Mouse (Mus musculus) neural tube, embryonic 15.5 days (tissue): ENCODE measurements around the gene Tmem102. TPM values are rescaled to one million over a fixed set of nuclear protein-coding genes. Genes with fewer than 3 reads are reported as not detected.

Experiments
- ATAC-seq: fragments of 200-750 bp; cut with Nextera tagmentation; 2 replicates; pipeline ENCODE4 v1.8.0; 2017; ENCODE audit warnings: mild to moderate bottlenecking, moderate TSS enrichment, moderate library complexity; ENCODE audit not compliant: low FRiP score
- H3K27ac ChIP-seq: fragments of 300-500 bp; sonication (generic); replicated peaks from 2 replicates; pipeline ENCODE4 v1.5.1; 2015; ENCODE audit warnings: mild to moderate bottlenecking, inconsistent platforms
- H3K27me3 ChIP-seq: fragments of 300-500 bp; sonication (generic); replicated peaks from 2 replicates; pipeline ENCODE4 v1.6.1; 2015; ENCODE audit warnings: inconsistent platforms
- H3K36me3 ChIP-seq: fragments of 300-500 bp; sonication (generic); 2 replicates; pipeline ENCODE4 v1.6.1; 2015; ENCODE audit warnings: inconsistent platforms
- H3K4me1 ChIP-seq: fragments of 300-500 bp; sonication (generic); 2 replicates; pipeline ENCODE4 v1.6.1; 2015; ENCODE audit warnings: inconsistent platforms
- H3K4me2 ChIP-seq: fragments of 300-500 bp; sonication (generic); 2 replicates; pipeline ENCODE4 v1.6.1; 2015; ENCODE audit warnings: inconsistent platforms, mild to moderate bottlenecking, moderate library complexity
- H3K4me3 ChIP-seq: fragments of 300-500 bp; sonication (generic); replicated peaks from 2 replicates; pipeline ENCODE4 v1.5.1; 2015; ENCODE audit warnings: mild to moderate bottlenecking, inconsistent platforms
- H3K9ac ChIP-seq: fragments of 300-500 bp; sonication (generic); replicated peaks from 2 replicates; pipeline ENCODE4 v1.6.1; 2015; ENCODE audit warnings: mild to moderate bottlenecking, inconsistent platforms
- H3K9me3 ChIP-seq: fragments of 300-500 bp; sonication (generic); replicated peaks from 2 replicates; pipeline ENCODE4 v1.6.1; 2016; ENCODE audit warnings: inconsistent platforms
- WGBS: fragments of 180-500 bp; shearing (Covaris S2); methylation state at CpG from one replicate; pipeline ENCODE4 v1.1.7; 2015; ENCODE audit warnings: mixed read lengths; 5-methylcytosine and 5-hydroxymethylcytosine counted together
- polyA plus RNA-seq: library from polyadenylated mRNA; unstranded; fragments of >200 nt; fragmentation: Nextera tagmentation; extraction: Ambion mirVana; gene quantifications from 2 replicates; pipeline ENCODE4 v1.2.1, GENCODE M21; 2015

Gene Tmem102
- polyA plus RNA-seq, 1 experiment from 2014 or later: 1.1 TPM

GRCm38 (mm10) chr11:69800392-69801197 is 4.8 kb downstream of the Tmem102 start:
- Histone ChIP-seq H3K27ac (peak overlapping the region; percentile 94), H3K4me3 (peak overlapping the region; percentile 63), H3K27me3 (peaks cover 28% of the 10 kb centered on the region), H3K4me1 (peaks cover 71% of the 10 kb centered on the region), H3K4me2 (peak overlapping the region; percentile 87), H3K9me3 (no peaks in the 10 kb centered on the region), H3K9ac (peak overlapping the region; percentile 57), H3K36me3 (no peaks in the 10 kb centered on the region)
- ATAC-seq: peak; percentile 82
- WGBS: 1% methylated on average over 36 of the region's 36 CpGs

- Histone ChIP-seq H3K4me1 (peaks cover 71% of the 10 kb centered on the region), H3K27ac (peak overlapping the region; percentile 94), H3K4me3 (peak overlapping the region; percentile 63), H3K9ac (peak overlapping the region; percentile 57), H3K27me3 (peaks cover 24% of the 10 kb centered on the region), H3K9me3 (no peaks in the 10 kb centered on the region), H3K4me2 (peak overlapping the region; percentile 87), H3K36me3 (no peaks in the 10 kb centered on the region)
- 0% methylated on average over 11 of the region's 11 CpGs for WGBS
- ATAC-seq: peak; percentile 12; the same call in 1 of the 2 replicates
Measured at GRCm38 (mm10) chr11:69800138-69800391, 5.4 kb downstream of the Tmem102 start.

- peak overlapping the region; percentile 57 for H3K9ac ChIP-seq
- 13% methylated on average over 12 of the region's 12 CpGs for WGBS
- H3K27me3 ChIP-seq: peaks cover 22% of the 10 kb centered on the region
- H3K4me1 ChIP-seq: peaks cover 68% of the 10 kb centered on the region
- H3K4me3 ChIP-seq: peak overlapping the region; percentile 63
- ATAC-seq: no peak
- H3K36me3 ChIP-seq: no peaks in the 10 kb centered on the region
- no peaks in the 10 kb centered on the region for H3K9me3 ChIP-seq
- peak overlapping the region; percentile 94 for H3K27ac ChIP-seq
- peak overlapping the region; percentile 87 for H3K4me2 ChIP-seq
Measured at GRCm38 (mm10) chr11:69799394-69800137, 5.9 kb downstream of the Tmem102 start.

- Histone ChIP-seq H3K9ac (no peak overlapping the region), H3K4me3 (no peak overlapping the region), H3K27ac (no peak overlapping the region), H3K27me3 (peaks cover 30% of the 10 kb centered on the region), H3K9me3 (no peaks in the 10 kb centered on the region), H3K4me1 (peaks cover 52% of the 10 kb centered on the region), H3K36me3 (no peaks in the 10 kb centered on the region), H3K4me2 (no peak overlapping the region)
- WGBS: 81% methylated on average over 7 of the region's 7 CpGs
- ATAC-seq: no peak
Measured at GRCm38 (mm10) chr11:69797924-69798323, 7.5 kb downstream of the Tmem102 start.

GRCm38 (mm10) chr11:69795983-69796435 is 9.4 kb downstream of the Tmem102 start:
- Histone ChIP-seq H3K4me2 (peak overlapping the region; percentile 85), H3K36me3 (no peaks in the 10 kb centered on the region), H3K27ac (no peak overlapping the region), H3K27me3 (peaks cover 30% of the 10 kb centered on the region), H3K4me1 (peaks cover 33% of the 10 kb centered on the region), H3K9ac (no peak overlapping the region; the same call in 1 of the 2 replicates), H3K9me3 (no peaks in the 10 kb centered on the region), H3K4me3 (peak overlapping the region; percentile 46)
- no peak for ATAC-seq
- 1% methylated on average over 13 of the region's 13 CpGs for WGBS

GRCm38 (mm10) chr11:69795168-69795982 is 10.0 kb downstream of the Tmem102 start, which contains the start of gene Chrnb1:
Gene Chrnb1 (minus strand): TSS chr11:69795943.
- 2% methylated on average over 52 of the region's 52 CpGs for WGBS
- Histone ChIP-seq H3K27ac (0 out of 2 replicates have a peak within 1 kb of the TSS, but pooled peaks have one; percentile 33), H3K9ac (peak within 1 kb of the TSS; percentile 43), H3K4me3 (peak within 1 kb of the TSS; percentile 46), H3K9me3 (no peaks in the 10 kb centered on the region), H3K27me3 (peaks cover 30% of the 10 kb centered on the region), H3K4me1 (peaks cover 28% of the 10 kb centered on the region), H3K36me3 (no peaks in the 10 kb centered on the region), H3K4me2 (peak within 1 kb of the TSS; percentile 85)
- peak; percentile 89 for ATAC-seq

GRCm38 (mm10) chr11:69793429-69793828 is 12.0 kb downstream of the Tmem102 start:
- Histone ChIP-seq H3K4me3 (no peak overlapping the region), H3K9me3 (no peaks in the 10 kb centered on the region), H3K27ac (no peak overlapping the region), H3K4me1 (peaks cover 12% of the 10 kb centered on the region), H3K36me3 (no peaks in the 10 kb centered on the region), H3K9ac (no peak overlapping the region), H3K4me2 (no peak overlapping the region), H3K27me3 (peaks cover 30% of the 10 kb centered on the region)
- no peak for ATAC-seq
- 67% methylated on average over 5 of the region's 5 CpGs for WGBS

- 77% methylated on average over 5 of the region's 5 CpGs for WGBS
- Histone ChIP-seq H3K9me3 (no peaks in the 10 kb centered on the region), H3K36me3 (no peaks in the 10 kb centered on the region), H3K9ac (no peak overlapping the region), H3K4me2 (no peak overlapping the region), H3K4me3 (no peak overlapping the region), H3K27ac (no peak overlapping the region), H3K4me1 (peaks cover 12% of the 10 kb centered on the region), H3K27me3 (peaks cover 17% of the 10 kb centered on the region)
- no peak for ATAC-seq
Measured at GRCm38 (mm10) chr11:69791420-69791819, 14.0 kb downstream of the Tmem102 start.

- Histone ChIP-seq H3K4me3 (no peak overlapping the region), H3K4me1 (no peaks in the 10 kb centered on the region), H3K4me2 (no peak overlapping the region), H3K9ac (no peak overlapping the region), H3K27ac (no peak overlapping the region), H3K9me3 (no peaks in the 10 kb centered on the region), H3K27me3 (peaks cover 8% of the 10 kb centered on the region), H3K36me3 (no peaks in the 10 kb centered on the region)
- 75% methylated on average over 5 of the region's 5 CpGs for WGBS
- no peak for ATAC-seq
Measured at GRCm38 (mm10) chr11:69789431-69789830, 16.0 kb downstream of the Tmem102 start.

GRCm38 (mm10) chr11:69787306-69787705 is 18.1 kb downstream of the Tmem102 start:
- ATAC-seq: no peak
- Histone ChIP-seq H3K9ac (no peak overlapping the region), H3K4me2 (no peak overlapping the region), H3K27ac (no peak overlapping the region), H3K27me3 (no peaks in the 10 kb centered on the region), H3K4me1 (no peaks in the 10 kb centered on the region), H3K36me3 (no peaks in the 10 kb centered on the region), H3K9me3 (no peaks in the 10 kb centered on the region), H3K4me3 (no peak overlapping the region)
- 90% methylated on average over 5 of the region's 5 CpGs for whole genome bisulfite sequencing

GRCm38 (mm10) chr11:69784793-69785272 is 20.6 kb downstream of the Tmem102 start:
- H3K4me3 ChIP-seq: no peak overlapping the region
- H3K36me3 ChIP-seq: no peaks in the 10 kb centered on the region
- H3K27ac ChIP-seq: no peak overlapping the region
- no peak overlapping the region for H3K9ac ChIP-seq
- no peaks in the 10 kb centered on the region for H3K27me3 ChIP-seq
- WGBS: 47% methylated on average over 15 of the region's 15 CpGs
- H3K4me2 ChIP-seq: peak overlapping the region; percentile 3
- no peaks in the 10 kb centered on the region for H3K9me3 ChIP-seq
- no peak for ATAC-seq
- no peaks in the 10 kb centered on the region for H3K4me1 ChIP-seq
